ENCODE assay signal across 31 mouse cellular contexts in genomic region chr1:91199793-91200192, GRCm38 (mm10). TPM values are rescaled to one million over a fixed set of nuclear protein-coding genes. Genes with fewer than 3 reads are reported as not detected.
A peak's percentile ranks its signal among the peaks of the same experiment; 100 is the strongest.
DNase-seq lines count a peak whose midpoint lies in the region; ATAC-seq and TF ChIP-seq lines count a peak whose summit lies in the region.
"Had no signal": no experiment of that assay in that cellular context is flagged by ENCODE, and none has a peak within 500 bp of the region (broad histone marks: within the 10 kb centered on the region; RNA-seq: fewer than 3 reads in every experiment).

No protein-coding gene starts in this region.

- no peak overlapping the region for H3K4me3 ChIP-seq in forebrain, embryonic 16.5 days (replicated peaks; ENCODE audit: low read length)
- no peak overlapping the region for H3K4me3 ChIP-seq in forebrain, embryonic 11.5 days (ENCODE audit: low read depth, low read length)
- H3K4me3 ChIP-seq in cortical plate, adult 2 months (ENCODE audit: insufficient read depth, low read length), result no peak overlapping the region
- H3K4me3 ChIP-seq: embryonic facial prominence, embryonic 10.5 days; embryonic facial prominence, embryonic 15.5 days; limb, embryonic 13.5 days; lung, embryonic 15.5 days; midbrain, embryonic 12.5 days; myocyte; neural tube, embryonic 12.5 days; stomach, embryonic 15.5 days had no signal

- H3K27me3 ChIP-seq in forebrain, embryonic 16.5 days (replicated peaks; ENCODE audit: control insufficient read depth, insufficient read depth, low read length), result no peaks in the 10 kb centered on the region
- H3K27me3 ChIP-seq in forebrain, embryonic 11.5 days (ENCODE audit: control insufficient read depth, insufficient read depth, low read length), result no peaks in the 10 kb centered on the region
- H3K27me3 ChIP-seq: embryonic facial prominence, embryonic 15.5 days; limb, embryonic 13.5 days; lung, embryonic 15.5 days; midbrain, embryonic 12.5 days; neural tube, embryonic 12.5 days; stomach, embryonic 15.5 days had no signal

- no peak overlapping the region for H3K27ac ChIP-seq in forebrain, embryonic 16.5 days (ENCODE audit: low read length)
- no peak overlapping the region for H3K27ac ChIP-seq in forebrain, embryonic 11.5 days (ENCODE audit: low read depth, low read length)
- H3K27ac ChIP-seq in cortical plate, adult 2 months (ENCODE audit: insufficient read depth, low read length), result peak overlapping the region; percentile 90
- H3K27ac ChIP-seq: embryonic facial prominence, embryonic 10.5 days; embryonic facial prominence, embryonic 15.5 days; hindbrain, embryonic 14.5 days; limb, embryonic 13.5 days; lung, embryonic 15.5 days; midbrain, embryonic 12.5 days; neural tube, embryonic 12.5 days; stomach, embryonic 15.5 days had no signal

- no peak for TF ChIP-seq POLR2A in cortical plate, adult 2 months (IDR thresholded peaks at IDR 0.05; ENCODE audit: extremely low read depth, insufficient read depth, low read length)

- no peak overlapping the region for H3K4me2 ChIP-seq in forebrain, embryonic 16.5 days (ENCODE audit: low read length)
- no peak overlapping the region for H3K4me2 ChIP-seq in forebrain, embryonic 11.5 days (ENCODE audit: low read depth, low read length, severe bottlenecking)
- H3K4me2 ChIP-seq: embryonic facial prominence, embryonic 15.5 days; heart, embryonic 11.5 days; hindbrain, embryonic 14.5 days; limb, embryonic 13.5 days; liver, embryonic 11.5 days; lung, embryonic 15.5 days; midbrain, embryonic 12.5 days; neural tube, embryonic 12.5 days; stomach, embryonic 15.5 days had no signal

- peak; percentile 58 for ATAC-seq in forebrain, embryonic 16.5 days
- no peak for ATAC-seq in forebrain, embryonic 11.5 days (replicated peaks; ENCODE audit: low FRiP score)
- ATAC-seq: intestine, postnatal 0 days had no signal

- 68% methylated on average over 10 of the region's 10 CpGs for WGBS in forebrain, embryonic 16.5 days
- WGBS in forebrain, embryonic 11.5 days, result 90% methylated on average over 10 of the region's 10 CpGs

- H3K9me3 ChIP-seq in forebrain, embryonic 16.5 days (ENCODE audit: control insufficient read depth, low read length), result no peaks in the 10 kb centered on the region
- no peaks in the 10 kb centered on the region for H3K9me3 ChIP-seq in forebrain, embryonic 11.5 days (ENCODE audit: control insufficient read depth, low read length)
- H3K9me3 ChIP-seq: embryonic facial prominence, embryonic 10.5 days; embryonic facial prominence, embryonic 15.5 days; limb, embryonic 13.5 days; lung, embryonic 15.5 days; midbrain, embryonic 12.5 days; neural tube, embryonic 12.5 days; stomach, embryonic 15.5 days had no signal

- peaks cover 14% of the 10 kb centered on the region for H3K4me1 ChIP-seq in forebrain, embryonic 16.5 days (replicated peaks; ENCODE audit: control insufficient read depth, insufficient read depth, low read length)
- H3K4me1 ChIP-seq in forebrain, embryonic 11.5 days (replicated peaks; ENCODE audit: control insufficient read depth, insufficient read depth, low read length), result no peaks in the 10 kb centered on the region
- H3K4me1 ChIP-seq in cortical plate, adult 2 months (ENCODE audit: control insufficient read depth, insufficient read depth, low read length), result peaks cover 17% of the 10 kb centered on the region
- H3K4me1 ChIP-seq: lung, embryonic 15.5 days; midbrain, embryonic 12.5 days; neural tube, embryonic 12.5 days; stomach, embryonic 15.5 days had no signal

- no peak overlapping the region for H3K9ac ChIP-seq in forebrain, embryonic 16.5 days (replicated peaks; ENCODE audit: low read depth, low read length)
- no peak overlapping the region for H3K9ac ChIP-seq in forebrain, embryonic 11.5 days (ENCODE audit: low read length)
- H3K9ac ChIP-seq: embryonic facial prominence, embryonic 15.5 days; hindbrain, embryonic 14.5 days; limb, embryonic 13.5 days; lung, embryonic 15.5 days; midbrain, embryonic 12.5 days; neural tube, embryonic 12.5 days; stomach, embryonic 15.5 days had no signal

- DNase-seq in forebrain, embryonic 11.5 days (ENCODE audit: low spot score), result no peak
- DNase-seq in layer of hippocampus, adult 11-12 months (ENCODE audit: low spot score), result peak; percentile 59
- no peak for DNase-seq in layer of hippocampus, postnatal 25 days (ENCODE audit: extremely low spot score in 1 of 2, low spot score in 1 of 2)
- peak; percentile 56 for DNase-seq in right cerebral cortex, adult 18-20 months
- DNase-seq in right cerebral cortex, postnatal 36 days (ENCODE audit: low spot score in 2 of 2), result no peak
- DNase-seq in adrenal gland, postnatal 10 days, result no peak
- DNase-seq: adrenal gland, postnatal 25 days; cerebellum, adult 2 months; cerebellum, postnatal 14 days; heart, postnatal 36 days; kidney, postnatal 14 days; thymus, adult 18-20 months; thymus, postnatal 36 days had no signal

- no peak for TF ChIP-seq CTCF in cortical plate, adult 2 months (IDR thresholded peaks at IDR 0.05; ENCODE audit: extremely low read depth, insufficient read depth, low read length)

- H3K36me3 ChIP-seq in forebrain, embryonic 16.5 days (ENCODE audit: control insufficient read depth, insufficient read depth), result no peaks in the 10 kb centered on the region
- no peaks in the 10 kb centered on the region for H3K36me3 ChIP-seq in forebrain, embryonic 11.5 days (ENCODE audit: control insufficient read depth, insufficient read depth, low read length)
- H3K36me3 ChIP-seq: embryonic facial prominence, embryonic 10.5 days; embryonic facial prominence, embryonic 15.5 days; limb, embryonic 13.5 days; lung, embryonic 15.5 days; midbrain, embryonic 12.5 days; neural tube, embryonic 12.5 days; stomach, embryonic 15.5 days had no signal

RNA-seq across cellular contexts. Expression of gene Ramp1, which starts 20.2 kb away (rescaled TPM):
- polyA plus RNA-seq in forebrain, embryonic 16.5 days (2015; fragmentation: Nextera tagmentation; extraction: Ambion mirVana), result 4.1 and 5.2 TPM in 2 replicates
- 0.12 and 0.41 TPM in 2 replicates for polyA plus RNA-seq in forebrain, embryonic 11.5 days (2014; fragmentation: Nextera tagmentation; extraction: Ambion mirVana)
- 10 to 100 TPM; 61.6 to 63.1 TPM for total RNA-seq in layer of hippocampus, postnatal 25 days (2021)
- 76.5 and 76.6 TPM in 2 replicates for polyA plus RNA-seq in cortical plate, adult 2 months (2012; rRNA removed)
- 10 to 100 TPM in 1 of 2 experiments, 1 to 10 TPM in 1; 8.3 to 11.3 TPM for total RNA-seq in adrenal gland, postnatal 10 days (2021)

RNA-seq across cellular contexts. Expression of gene Ube2f, which starts 50.3 kb away (rescaled TPM):
- 67.7 and 67.9 TPM in 2 replicates for polyA plus RNA-seq in forebrain, embryonic 16.5 days (2015; fragmentation: Nextera tagmentation; extraction: Ambion mirVana)
- 78.9 and 84.7 TPM in 2 replicates for polyA plus RNA-seq in forebrain, embryonic 11.5 days (2014; fragmentation: Nextera tagmentation; extraction: Ambion mirVana)
- total RNA-seq in layer of hippocampus, postnatal 25 days (2021), result 10 to 100 TPM; 47.7 to 54.2 TPM
- 60.0 and 65.7 TPM in 2 replicates for polyA plus RNA-seq in cortical plate, adult 2 months (2012; rRNA removed)
- total RNA-seq in adrenal gland, postnatal 10 days (2021), result 10 to 100 TPM; 59.2 to 61.7 TPM

RNA-seq across cellular contexts. Expression of gene Rbm44, which starts 54.9 kb away (rescaled TPM):
- 0.10 and 0.11 TPM in 2 replicates for polyA plus RNA-seq in forebrain, embryonic 16.5 days (2015; fragmentation: Nextera tagmentation; extraction: Ambion mirVana)
- polyA plus RNA-seq in forebrain, embryonic 11.5 days (2014; fragmentation: Nextera tagmentation; extraction: Ambion mirVana), result 0.37 and 0.51 TPM in 2 replicates
- total RNA-seq in layer of hippocampus, postnatal 25 days (2021), result not detected
- 0.04 TPM in 1 of 2 replicates, not detected in the other for polyA plus RNA-seq in cortical plate, adult 2 months (2012; rRNA removed)
- total RNA-seq in adrenal gland, postnatal 10 days (2021), result under 1 TPM; 0.21 to 0.30 TPM
- total RNA-seq: gastrocnemius, adult 8-10 months; heart, postnatal 36 days; left cerebral cortex, postnatal 36 days; MEL; midbrain, postnatal 0 days had no signal
- polyA plus RNA-seq: myocyte had no signal

Comparison
In these comparisons a context has a peak if more than half of its experiments do, and no peak if none do; other contexts are left out.
1. DNase-seq: peak in layer of hippocampus, adult 11-12 months (single experiment) and right cerebral cortex, adult 18-20 months (single experiment); none in forebrain, embryonic 11.5 days (single experiment), layer of hippocampus, postnatal 25 days (0 of 2), right cerebral cortex, postnatal 36 days (0 of 2) and adrenal gland, postnatal 10 days (single experiment).
2. RNA of gene Ramp1, which starts 20.2 kb away (polyA plus RNA-seq): 76.5 to 76.6 TPM in cortical plate, adult 2 months; 4.1 to 5.2 TPM in forebrain, embryonic 16.5 days and 0.12 to 0.41 TPM in forebrain, embryonic 11.5 days; every median in the first group is over 10 times any median in the second.